Mouse (Mus musculus) small intestine, adult 2 months (tissue): ENCODE data around the gene Gpr21.

Experiments used
- CTCF ChIP-seq: fragments of 200-500 bp; IDR thresholded peaks from 2 replicates; pipeline ENCODE4 v1.5.1; 2012; ENCODE audit warnings: low read depth, mild to moderate bottlenecking, control low read depth, inconsistent platforms, low read length, moderate library complexity, mixed read lengths; ENCODE audit not compliant: insufficient replicate concordance, insufficient read length; ENCODE audit errors: extremely low read depth
- POLR2A ChIP-seq: fragments of 200-500 bp; IDR thresholded peaks from 2 replicates; pipeline ENCODE4 v1.6.1; 2012; ENCODE audit warnings: low read depth, mild to moderate bottlenecking, control low read depth, inconsistent platforms, low read length, moderate library complexity

- no peak for TF ChIP-seq POLR2A
- no peak for TF ChIP-seq CTCF
Observed at GRCm38 (mm10) chr2:37556366-37556765, 40.2 kb downstream of the Gpr21 start.
